Mouse (Mus musculus): ENCODE results near the gene Cradd.

Gene Cradd

DNA sequence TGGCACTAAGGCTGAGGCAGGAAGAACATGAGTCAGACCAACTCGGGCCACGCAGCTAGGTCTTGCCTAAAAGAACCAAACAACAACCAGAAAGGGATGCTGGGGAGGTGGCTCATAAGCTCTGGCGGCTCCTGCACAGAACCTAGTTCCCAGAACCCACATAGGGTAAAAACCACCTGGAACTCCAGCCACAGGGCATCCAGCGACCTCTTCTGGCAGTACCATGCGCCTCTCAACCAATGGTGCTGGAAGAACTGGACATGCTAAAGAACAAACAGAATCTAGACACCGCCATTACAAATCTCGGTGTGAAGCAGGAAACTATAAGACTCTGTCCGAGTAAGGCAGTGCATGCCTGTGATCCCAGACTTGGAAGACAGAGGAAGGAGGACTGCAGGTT, 36.6 kb downstream of the Cradd start:
- peak overlapping the region; percentile 29; the same call in 1 of the 2 replicates for H3K4me3 ChIP-seq (replicated peaks; ENCODE audit: low read length)
- H3K9me3 ChIP-seq (ENCODE audit: low read length) = no peaks in the 10 kb centered on the region
- H3K4me1 ChIP-seq (replicated peaks; ENCODE audit: low read depth, low read length) = peaks cover 36% of the 10 kb centered on the region
- H3K27me3 ChIP-seq (ENCODE audit: insufficient read depth, low read length) = no peaks in the 10 kb centered on the region
- 0 out of 2 replicates have a peak, but pooled peaks cover 8% of the 10 kb centered on the region for H3K36me3 ChIP-seq (ENCODE audit: insufficient read depth, low read length)
- TF ChIP-seq POU5F1 (IDR thresholded peaks at IDR 0.05; ENCODE audit: borderline replicate concordance, low read length) = no peak
- no peak for TF ChIP-seq NANOG (IDR thresholded peaks at IDR 0.05; ENCODE audit: borderline replicate concordance, low read length)
- peak; percentile 32 for TF ChIP-seq CTCF (conservative IDR thresholded peaks at IDR 0.05; ENCODE audit: low read length)

DNA sequence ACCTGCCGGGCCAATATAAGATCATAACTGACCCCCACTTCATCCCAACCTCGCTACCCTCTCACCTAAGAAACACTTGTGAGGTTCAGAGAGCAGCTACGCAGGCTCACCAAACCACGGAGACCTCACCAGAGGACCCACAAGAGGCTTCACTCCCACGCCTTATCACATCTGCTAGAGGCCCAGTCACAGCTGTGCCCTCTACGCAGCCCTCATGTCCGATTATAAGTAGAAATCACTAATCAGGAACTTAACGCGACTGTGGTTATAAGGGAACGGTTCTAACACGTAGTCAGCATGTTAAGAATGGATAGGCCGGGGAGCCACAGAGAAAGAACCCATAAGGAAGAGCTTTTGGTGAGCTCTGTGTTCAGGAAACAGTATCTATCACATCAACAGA, 40.5 kb downstream of the Cradd start:
- peaks cover 6% of the 10 kb centered on the region; the same call in 1 of the 2 replicates for H3K36me3 ChIP-seq (ENCODE audit: insufficient read depth, low read length)
- TF ChIP-seq NANOG (IDR thresholded peaks at IDR 0.05; ENCODE audit: borderline replicate concordance, low read length) (no peak), CTCF (conservative IDR thresholded peaks at IDR 0.05; ENCODE audit: low read length) (no peak), POU5F1 (IDR thresholded peaks at IDR 0.05; ENCODE audit: borderline replicate concordance, low read length) (no peak)
- no peak overlapping the region for H3K4me3 ChIP-seq (replicated peaks; ENCODE audit: low read length)
- no peaks in the 10 kb centered on the region for H3K27me3 ChIP-seq (ENCODE audit: insufficient read depth, low read length)
- H3K9me3 ChIP-seq (ENCODE audit: low read length) = no peaks in the 10 kb centered on the region
- peaks cover 44% of the 10 kb centered on the region for H3K4me1 ChIP-seq (replicated peaks; ENCODE audit: low read depth, low read length)

DNA sequence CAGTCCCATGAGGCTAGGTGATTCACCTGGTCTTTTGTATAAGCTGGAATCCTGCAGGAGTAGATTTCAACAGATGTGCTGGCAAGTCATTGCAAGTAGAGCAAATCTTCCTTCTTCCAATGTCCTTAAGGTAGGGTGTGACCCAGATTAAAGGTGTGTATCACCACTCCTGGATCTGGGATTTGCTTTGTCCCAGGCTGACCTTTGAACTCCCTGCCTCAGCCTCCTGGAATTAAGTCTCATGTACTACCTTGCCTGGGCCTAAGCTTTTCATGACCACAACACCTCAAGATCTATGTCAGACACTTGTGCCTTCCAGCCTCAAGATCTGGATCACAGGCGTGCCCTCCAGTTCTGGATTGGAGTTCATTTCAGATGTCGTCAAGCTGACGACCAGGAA, 41.9 kb downstream of the Cradd start:
- Histone ChIP-seq H3K4me3 (replicated peaks; ENCODE audit: low read length) (no peak overlapping the region), H3K4me1 (replicated peaks; ENCODE audit: low read depth, low read length) (peaks cover 46% of the 10 kb centered on the region), H3K36me3 (ENCODE audit: insufficient read depth, low read length) (peaks cover 6% of the 10 kb centered on the region; the same call in 1 of the 2 replicates), H3K27me3 (ENCODE audit: insufficient read depth, low read length) (no peaks in the 10 kb centered on the region), H3K9me3 (ENCODE audit: low read length) (no peaks in the 10 kb centered on the region)
- TF ChIP-seq POU5F1 (IDR thresholded peaks at IDR 0.05; ENCODE audit: borderline replicate concordance, low read length) (no peak), NANOG (IDR thresholded peaks at IDR 0.05; ENCODE audit: borderline replicate concordance, low read length) (no peak), CTCF (conservative IDR thresholded peaks at IDR 0.05; ENCODE audit: low read length) (no peak)

DNA sequence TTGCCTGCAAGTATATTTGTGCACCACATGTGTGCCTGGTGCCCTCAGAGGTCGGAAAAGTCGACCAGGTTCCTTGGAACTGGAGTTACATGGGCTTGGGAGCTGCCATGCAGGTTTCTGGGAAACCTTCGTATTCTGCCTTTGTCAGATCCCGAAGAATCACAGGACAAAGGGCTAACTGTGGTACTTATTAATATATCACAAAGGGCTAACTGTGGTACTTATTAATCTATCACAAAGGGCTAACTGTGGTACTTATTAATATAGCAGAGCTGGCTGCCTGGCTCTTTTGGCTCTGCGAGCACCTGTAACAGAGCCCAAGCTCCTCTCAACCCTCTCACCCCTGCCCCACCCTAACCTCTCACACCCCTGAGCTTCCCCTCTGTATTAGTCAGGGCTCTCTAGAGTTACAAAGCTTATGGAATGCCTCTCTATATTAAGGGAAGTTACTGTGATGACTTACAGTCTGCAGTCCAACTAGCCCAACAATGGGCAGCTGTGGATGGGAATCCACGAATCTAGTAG, 42.4 kb downstream of the Cradd start:
- TF ChIP-seq CTCF (conservative IDR thresholded peaks at IDR 0.05; ENCODE audit: low read length) = no peak
- TF ChIP-seq POU5F1 (IDR thresholded peaks at IDR 0.05; ENCODE audit: borderline replicate concordance, low read length) = no peak
- no peak for TF ChIP-seq NANOG (IDR thresholded peaks at IDR 0.05; ENCODE audit: borderline replicate concordance, low read length)
- Histone ChIP-seq H3K27me3 (ENCODE audit: insufficient read depth, low read length) (no peaks in the 10 kb centered on the region), H3K9me3 (ENCODE audit: low read length) (no peaks in the 10 kb centered on the region), H3K4me1 (replicated peaks; ENCODE audit: low read depth, low read length) (peaks cover 49% of the 10 kb centered on the region), H3K4me3 (replicated peaks; ENCODE audit: low read length) (no peak overlapping the region), H3K36me3 (ENCODE audit: insufficient read depth, low read length) (peaks cover 6% of the 10 kb centered on the region; the same call in 1 of the 2 replicates)

DNA sequence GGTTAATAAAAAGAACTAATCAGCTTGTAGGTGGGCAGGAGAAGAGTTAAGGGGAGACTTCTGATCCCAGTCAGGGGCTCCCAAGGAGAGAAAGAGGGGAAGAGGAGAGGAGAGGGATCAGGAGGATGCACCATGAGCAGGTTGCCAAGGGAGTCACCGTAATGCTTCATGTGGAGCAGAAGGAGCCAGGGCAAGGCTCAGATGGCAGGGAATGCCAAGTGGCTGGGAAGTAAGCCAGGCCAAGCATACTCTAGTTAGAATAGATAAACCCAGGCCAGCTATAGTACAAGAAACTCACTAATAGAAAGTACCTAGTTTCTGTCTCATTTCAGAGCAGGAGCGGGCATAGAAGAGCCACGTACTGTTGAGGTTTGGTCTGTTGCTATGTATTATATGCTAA, 43.6 kb downstream of the Cradd start:
- H3K27me3 ChIP-seq (ENCODE audit: insufficient read depth, low read length) = no peaks in the 10 kb centered on the region
- peaks cover 55% of the 10 kb centered on the region for H3K4me1 ChIP-seq (replicated peaks; ENCODE audit: low read depth, low read length)
- no peaks in the 10 kb centered on the region for H3K9me3 ChIP-seq (ENCODE audit: low read length)
- TF ChIP-seq NANOG (IDR thresholded peaks at IDR 0.05; ENCODE audit: borderline replicate concordance, low read length) = no peak
- TF ChIP-seq POU5F1 (IDR thresholded peaks at IDR 0.05; ENCODE audit: borderline replicate concordance, low read length) = no peak
- no peak for TF ChIP-seq CTCF (conservative IDR thresholded peaks at IDR 0.05; ENCODE audit: low read length)
- H3K36me3 ChIP-seq (ENCODE audit: insufficient read depth, low read length) = peaks cover 6% of the 10 kb centered on the region; the same call in 1 of the 2 replicates
- no peak overlapping the region for H3K4me3 ChIP-seq (replicated peaks; ENCODE audit: low read length)

DNA sequence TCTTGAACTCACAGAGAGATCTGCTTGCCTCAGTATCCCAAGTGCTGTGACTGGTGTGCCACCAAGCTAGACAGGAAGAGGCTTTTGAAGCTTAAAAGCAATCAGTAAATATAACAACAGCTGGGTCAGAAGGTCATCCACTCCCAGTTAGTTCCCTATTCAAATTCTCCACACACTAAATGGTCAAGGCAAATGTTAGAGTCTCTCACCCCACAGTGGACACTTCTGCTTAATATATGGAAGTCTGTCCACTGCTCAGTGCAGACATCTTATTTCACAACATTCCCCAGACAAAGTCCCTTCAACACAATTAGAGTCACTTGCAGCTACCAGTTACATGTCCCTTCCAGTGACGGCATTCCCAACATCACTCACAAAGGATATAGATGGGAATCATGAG, 44.5 kb downstream of the Cradd start:
- no peak overlapping the region for H3K4me3 ChIP-seq (replicated peaks; ENCODE audit: low read length)
- TF ChIP-seq POU5F1 (IDR thresholded peaks at IDR 0.05; ENCODE audit: borderline replicate concordance, low read length) = no peak
- TF ChIP-seq NANOG (IDR thresholded peaks at IDR 0.05; ENCODE audit: borderline replicate concordance, low read length) = no peak
- no peak for TF ChIP-seq CTCF (conservative IDR thresholded peaks at IDR 0.05; ENCODE audit: low read length)

DNA sequence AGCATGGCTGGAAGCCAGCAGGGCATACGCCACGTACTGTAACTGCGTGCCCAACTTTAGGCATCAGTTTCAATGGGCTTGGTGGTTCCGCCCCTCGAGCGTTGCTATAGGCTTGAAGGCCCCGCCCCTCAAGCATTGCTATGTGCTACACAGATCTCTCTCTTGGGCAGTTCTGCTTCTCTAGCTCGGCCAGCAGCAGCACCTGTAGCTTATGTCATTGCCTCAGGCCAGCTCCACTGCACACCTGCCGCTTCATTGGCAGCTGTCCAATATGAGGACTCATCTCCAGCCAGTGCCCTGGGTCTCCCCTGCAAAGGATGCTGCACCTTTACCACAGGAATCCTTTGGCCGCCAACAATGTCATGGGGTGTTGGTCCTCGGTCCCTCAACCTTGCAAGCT, 45.8 kb downstream of the Cradd start:
- Histone ChIP-seq H3K9me3 (ENCODE audit: low read length) (no peaks in the 10 kb centered on the region), H3K4me3 (replicated peaks; ENCODE audit: low read length) (no peak overlapping the region), H3K36me3 (ENCODE audit: insufficient read depth, low read length) (peaks cover 14% of the 10 kb centered on the region; the same call in 1 of the 2 replicates), H3K4me1 (replicated peaks; ENCODE audit: low read depth, low read length) (peaks cover 43% of the 10 kb centered on the region), H3K27me3 (ENCODE audit: insufficient read depth, low read length) (no peaks in the 10 kb centered on the region)
- TF ChIP-seq NANOG (IDR thresholded peaks at IDR 0.05; ENCODE audit: borderline replicate concordance, low read length) = no peak
- TF ChIP-seq POU5F1 (IDR thresholded peaks at IDR 0.05; ENCODE audit: borderline replicate concordance, low read length) = no peak
- TF ChIP-seq CTCF (conservative IDR thresholded peaks at IDR 0.05; ENCODE audit: low read length) = no peak

More for the DNA sequence above, 44.5 kb downstream of the Cradd start:
- peaks cover 55% of the 10 kb centered on the region for H3K4me1 ChIP-seq (replicated peaks; ENCODE audit: low read depth, low read length)
- no peaks in the 10 kb centered on the region for H3K9me3 ChIP-seq (ENCODE audit: low read length)
- H3K36me3 ChIP-seq (ENCODE audit: insufficient read depth, low read length) = peaks cover 6% of the 10 kb centered on the region; the same call in 1 of the 2 replicates
- H3K27me3 ChIP-seq (ENCODE audit: insufficient read depth, low read length) = no peaks in the 10 kb centered on the region

DNA sequence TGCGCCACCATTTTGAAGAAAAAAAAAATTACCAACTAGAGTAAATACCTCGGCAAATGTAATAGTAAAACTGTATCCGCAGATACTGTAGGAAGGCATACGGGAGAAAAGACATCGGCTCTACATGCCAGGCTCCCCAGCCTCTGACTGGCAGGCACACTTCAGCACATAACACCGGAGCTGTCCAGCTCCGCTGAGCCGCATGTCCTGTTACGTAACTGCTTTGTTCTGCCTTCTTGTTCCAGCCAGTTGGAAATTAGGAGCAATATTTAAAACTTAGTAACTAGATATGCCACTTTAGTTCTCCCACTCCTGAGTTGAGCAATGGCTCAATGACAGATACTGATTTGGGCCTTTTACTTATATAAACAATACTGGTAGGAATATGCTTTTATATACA, 48.4 kb downstream of the Cradd start:
- H3K4me3 ChIP-seq (replicated peaks; ENCODE audit: low read length) = no peak overlapping the region
- TF ChIP-seq NANOG (IDR thresholded peaks at IDR 0.05; ENCODE audit: borderline replicate concordance, low read length) (no peak), CTCF (conservative IDR thresholded peaks at IDR 0.05; ENCODE audit: low read length) (no peak), POU5F1 (IDR thresholded peaks at IDR 0.05; ENCODE audit: borderline replicate concordance, low read length) (no peak)
- H3K36me3 ChIP-seq (ENCODE audit: insufficient read depth, low read length) = peaks cover 14% of the 10 kb centered on the region; the same call in 1 of the 2 replicates
- H3K27me3 ChIP-seq (ENCODE audit: insufficient read depth, low read length) = no peaks in the 10 kb centered on the region
- no peaks in the 10 kb centered on the region for H3K9me3 ChIP-seq (ENCODE audit: low read length)
- peaks cover 21% of the 10 kb centered on the region for H3K4me1 ChIP-seq (replicated peaks; ENCODE audit: low read depth, low read length)

DNA sequence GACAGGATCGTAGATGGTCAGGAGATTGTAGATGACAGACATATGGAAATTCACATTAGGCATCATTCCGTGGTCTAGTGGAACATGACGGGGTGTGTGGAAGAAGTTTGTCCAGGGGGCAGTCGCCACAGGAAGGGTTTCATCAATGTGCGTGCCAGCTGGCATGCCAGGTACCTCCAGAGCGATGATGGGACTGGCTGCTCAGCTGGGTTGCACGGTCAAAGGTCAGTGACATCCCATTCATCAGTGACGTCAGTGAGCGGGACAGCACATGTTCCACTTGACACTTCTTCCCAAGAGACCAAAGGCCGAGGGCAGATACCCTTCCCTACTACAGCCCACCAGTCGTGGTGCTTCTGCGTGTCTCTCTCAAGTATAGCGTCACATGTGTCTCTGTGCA, 50.7 kb downstream of the Cradd start:
- no peak for TF ChIP-seq POU5F1 (IDR thresholded peaks at IDR 0.05; ENCODE audit: borderline replicate concordance, low read length)
- no peaks in the 10 kb centered on the region for H3K27me3 ChIP-seq (ENCODE audit: insufficient read depth, low read length)
- peaks cover 11% of the 10 kb centered on the region for H3K36me3 ChIP-seq (ENCODE audit: insufficient read depth, low read length)
- no peak overlapping the region for H3K4me3 ChIP-seq (replicated peaks; ENCODE audit: low read length)
- peaks cover 27% of the 10 kb centered on the region for H3K4me1 ChIP-seq (replicated peaks; ENCODE audit: low read depth, low read length)
- H3K9me3 ChIP-seq (ENCODE audit: low read length) = no peaks in the 10 kb centered on the region

Data from E14TG2a.4 (cell line).